Mouse (Mus musculus): ENCODE measurements around the gene Tns1. TPM values are rescaled to one million over a fixed set of nuclear protein-coding genes. Genes with fewer than 3 reads are reported as not detected.
A peak's percentile ranks its signal among the peaks of the same experiment; 100 is the strongest.

Tns1 gene
- polyA plus RNA-seq, 1 experiment from 2014 or later = 28.8 TPM

DNA sequence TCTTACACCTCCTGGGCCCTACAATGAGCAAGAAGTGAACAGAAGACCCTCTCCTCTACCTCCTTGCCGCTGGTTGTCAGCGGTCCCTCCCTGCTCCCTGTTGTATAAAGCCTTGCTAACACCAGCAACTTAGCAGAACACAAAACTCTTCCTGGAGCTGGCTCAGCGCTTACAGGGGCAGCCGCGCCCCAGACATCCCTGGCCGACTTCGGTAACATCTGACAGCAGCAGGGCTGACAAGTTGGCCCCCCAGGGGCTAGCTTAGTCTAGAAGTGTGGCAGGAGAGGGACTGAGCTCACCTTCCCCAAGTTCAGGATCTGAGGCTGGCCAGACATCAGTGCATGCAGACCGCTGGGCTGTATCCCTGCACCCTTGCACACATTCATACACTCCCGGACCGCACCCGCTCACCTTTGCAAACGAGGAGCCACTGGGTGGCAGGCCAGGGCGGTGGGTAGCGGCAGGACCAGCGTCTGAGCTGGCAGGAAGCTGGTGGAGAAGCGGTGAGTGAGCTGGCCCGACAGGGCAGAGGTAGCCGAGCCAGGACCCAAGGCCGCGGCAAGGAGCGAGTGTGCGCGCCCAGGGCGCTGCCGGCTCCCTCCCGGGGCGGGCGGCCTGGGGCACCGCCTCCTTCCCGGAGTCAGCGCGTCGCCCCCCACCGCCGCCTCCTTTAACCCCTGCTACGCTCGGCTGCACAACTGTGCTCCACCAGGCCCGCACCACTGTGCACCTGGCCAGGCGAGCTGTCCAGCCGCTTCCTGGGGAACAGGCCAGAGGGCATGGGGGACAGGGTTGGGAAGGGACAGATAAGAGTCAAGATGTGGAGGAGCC is 87.5 kb downstream of the Tns1 start:
- no peaks in the 10 kb centered on the region for H3K27me3 ChIP-seq (ENCODE audit: control insufficient read depth, insufficient read depth, low read length)
- 1% methylated on average over 39 of the region's 40 CpGs for WGBS
- peaks cover 8% of the 10 kb centered on the region for H3K4me1 ChIP-seq (replicated peaks; ENCODE audit: control insufficient read depth, insufficient read depth)
- H3K9ac ChIP-seq (ENCODE audit: low read length) = peak overlapping the region; percentile 71
- ATAC-seq (ENCODE audit: low FRiP score, low TSS enrichment) = peak; percentile 85
- peak overlapping the region; percentile 65 for H3K4me2 ChIP-seq (replicated peaks; ENCODE audit: low read depth)
- peak overlapping the region; percentile 81 for H3K27ac ChIP-seq (replicated peaks)
- TF ChIP-seq CTCF (IDR thresholded peaks at IDR 0.05; ENCODE audit: low read depth) (peak; percentile 75), EP300 (optimal IDR thresholded peaks at IDR 0.05) (no peak)
- H3K9me3 ChIP-seq (ENCODE audit: control insufficient read depth, low read length) = no peaks in the 10 kb centered on the region
- peak; percentile 86 for DNase-seq (ENCODE audit: low spot score)
- peak overlapping the region; percentile 58 for H3K4me3 ChIP-seq (ENCODE audit: low read depth, low read length)
- no peaks in the 10 kb centered on the region for H3K36me3 ChIP-seq (ENCODE audit: control insufficient read depth, insufficient read depth, low read length)

DNA sequence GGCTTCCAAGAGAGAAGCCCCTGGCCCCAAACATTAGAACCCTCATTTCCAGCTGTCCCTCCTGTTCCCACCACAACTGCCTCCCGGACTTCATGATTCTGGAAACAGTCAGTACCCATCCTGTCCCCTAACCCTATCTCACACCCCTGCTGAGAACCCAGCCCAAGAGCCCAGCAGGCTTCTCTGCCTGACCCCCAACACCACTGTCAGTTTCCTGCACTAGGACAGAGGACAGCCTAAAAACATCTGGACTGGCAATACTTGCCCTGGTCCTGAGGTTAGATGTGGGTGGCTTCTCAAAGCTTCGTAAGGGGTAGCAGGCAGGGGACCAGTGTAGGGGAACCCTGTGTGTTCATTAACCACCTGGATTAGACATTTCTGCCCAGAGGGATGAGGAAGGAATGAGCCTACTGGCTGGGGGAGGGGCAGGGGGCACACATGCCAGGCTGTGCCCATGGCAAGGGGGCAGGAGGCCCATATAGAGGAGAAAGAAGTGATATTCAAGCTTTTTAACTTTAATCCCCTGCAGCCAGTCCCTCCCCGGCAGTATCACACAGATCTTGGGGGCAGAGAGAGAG is 88.2 kb downstream of the Tns1 start:
- peaks cover 15% of the 10 kb centered on the region for H3K4me1 ChIP-seq (replicated peaks; ENCODE audit: control insufficient read depth, insufficient read depth)
- H3K27me3 ChIP-seq (ENCODE audit: control insufficient read depth, insufficient read depth, low read length) = no peaks in the 10 kb centered on the region
- H3K4me2 ChIP-seq (replicated peaks; ENCODE audit: low read depth) = peak overlapping the region; percentile 65
- TF ChIP-seq CTCF (IDR thresholded peaks at IDR 0.05; ENCODE audit: low read depth) = no peak
- no peak for TF ChIP-seq EP300 (optimal IDR thresholded peaks at IDR 0.05)
- DNase-seq (ENCODE audit: low spot score) (no peak), ATAC-seq (ENCODE audit: low FRiP score, low TSS enrichment) (no peak)
- no peaks in the 10 kb centered on the region for H3K36me3 ChIP-seq (ENCODE audit: control insufficient read depth, insufficient read depth, low read length)
- peak overlapping the region; percentile 58 for H3K4me3 ChIP-seq (ENCODE audit: low read depth, low read length)
- H3K9me3 ChIP-seq (ENCODE audit: control insufficient read depth, low read length) = no peaks in the 10 kb centered on the region
- peak overlapping the region; percentile 71 for H3K9ac ChIP-seq (ENCODE audit: low read length)
- WGBS = 45% methylated on average over 3 of the region's 3 CpGs
- H3K27ac ChIP-seq (replicated peaks) = peak overlapping the region; percentile 81

DNA sequence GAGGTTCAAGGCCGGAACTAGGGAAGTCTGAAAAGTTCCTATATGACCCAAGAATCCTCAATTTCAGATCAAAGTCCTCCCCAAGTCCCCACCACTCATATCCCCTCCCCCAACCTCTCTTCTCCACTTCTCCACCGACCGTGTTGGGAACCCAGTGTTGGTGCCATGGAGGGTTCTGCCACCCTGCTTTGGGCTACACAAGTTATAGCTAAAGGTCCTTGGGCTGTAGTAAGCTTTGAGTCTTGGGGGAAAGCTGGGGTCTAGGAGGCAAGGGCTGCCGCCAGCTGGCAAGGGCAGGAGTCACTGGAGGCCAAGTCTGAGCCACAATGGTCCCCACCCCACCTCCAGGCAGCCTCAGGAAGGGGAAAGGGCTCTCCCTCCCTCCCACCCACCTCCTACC is 88.8 kb downstream of the Tns1 start:
- Histone ChIP-seq H3K27me3 (ENCODE audit: control insufficient read depth, insufficient read depth, low read length) (no peaks in the 10 kb centered on the region), H3K9ac (ENCODE audit: low read length) (peak overlapping the region; percentile 71), H3K4me1 (replicated peaks; ENCODE audit: control insufficient read depth, insufficient read depth) (peaks cover 17% of the 10 kb centered on the region), H3K27ac (replicated peaks) (peak overlapping the region; percentile 81; the same call in 1 of the 2 replicates), H3K4me2 (replicated peaks; ENCODE audit: low read depth) (peak overlapping the region; percentile 65), H3K9me3 (ENCODE audit: control insufficient read depth, low read length) (no peaks in the 10 kb centered on the region), H3K36me3 (ENCODE audit: control insufficient read depth, insufficient read depth, low read length) (no peaks in the 10 kb centered on the region), H3K4me3 (ENCODE audit: low read depth, low read length) (peak overlapping the region; percentile 58)
- TF ChIP-seq EP300 (optimal IDR thresholded peaks at IDR 0.05) = no peak
- no peak for TF ChIP-seq CTCF (IDR thresholded peaks at IDR 0.05; ENCODE audit: low read depth)
- 62% methylated on average over 4 of the region's 4 CpGs for WGBS
- ATAC-seq (ENCODE audit: low FRiP score, low TSS enrichment) (no peak), DNase-seq (ENCODE audit: low spot score) (no peak)

DNA sequence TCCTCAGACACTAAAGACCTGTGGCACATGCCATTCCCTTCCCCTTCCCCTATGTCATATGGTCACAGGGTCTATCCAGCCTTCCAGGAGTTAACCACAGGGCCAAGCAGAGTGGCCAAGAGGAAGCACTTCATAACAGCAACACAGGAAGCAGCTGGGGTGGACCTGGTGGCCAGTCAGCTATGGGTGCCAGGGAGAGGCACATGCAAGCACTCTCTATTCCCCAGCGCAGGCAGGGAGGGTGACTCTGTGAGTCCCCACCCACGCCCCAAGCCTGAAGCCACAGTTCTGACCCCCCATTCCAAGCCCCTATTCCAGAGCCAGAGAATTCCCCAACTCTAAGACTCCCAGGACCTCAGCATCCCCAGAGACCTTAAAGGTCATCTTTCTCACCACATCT is 89.5 kb downstream of the Tns1 start:
- H3K4me1 ChIP-seq (replicated peaks; ENCODE audit: control insufficient read depth, insufficient read depth) = peaks cover 17% of the 10 kb centered on the region
- peak overlapping the region; percentile 32; the same call in 1 of the 2 replicates for H3K9ac ChIP-seq (ENCODE audit: low read length)
- peak overlapping the region; percentile 58; the same call in 1 of the 2 replicates for H3K4me3 ChIP-seq (ENCODE audit: low read depth, low read length)
- H3K36me3 ChIP-seq (ENCODE audit: control insufficient read depth, insufficient read depth, low read length) = no peaks in the 10 kb centered on the region
- no peaks in the 10 kb centered on the region for H3K27me3 ChIP-seq (ENCODE audit: control insufficient read depth, insufficient read depth, low read length)
- peak overlapping the region; percentile 65 for H3K4me2 ChIP-seq (replicated peaks; ENCODE audit: low read depth)
- 61% methylated on average over 2 of the region's 2 CpGs for WGBS
- DNase-seq (ENCODE audit: low spot score) (no peak), ATAC-seq (ENCODE audit: low FRiP score, low TSS enrichment) (no peak)
- peak overlapping the region; percentile 41 for H3K27ac ChIP-seq (replicated peaks)
- TF ChIP-seq EP300 (optimal IDR thresholded peaks at IDR 0.05) = no peak
- TF ChIP-seq CTCF (IDR thresholded peaks at IDR 0.05; ENCODE audit: low read depth) = no peak
- H3K9me3 ChIP-seq (ENCODE audit: control insufficient read depth, low read length) = no peaks in the 10 kb centered on the region

DNA sequence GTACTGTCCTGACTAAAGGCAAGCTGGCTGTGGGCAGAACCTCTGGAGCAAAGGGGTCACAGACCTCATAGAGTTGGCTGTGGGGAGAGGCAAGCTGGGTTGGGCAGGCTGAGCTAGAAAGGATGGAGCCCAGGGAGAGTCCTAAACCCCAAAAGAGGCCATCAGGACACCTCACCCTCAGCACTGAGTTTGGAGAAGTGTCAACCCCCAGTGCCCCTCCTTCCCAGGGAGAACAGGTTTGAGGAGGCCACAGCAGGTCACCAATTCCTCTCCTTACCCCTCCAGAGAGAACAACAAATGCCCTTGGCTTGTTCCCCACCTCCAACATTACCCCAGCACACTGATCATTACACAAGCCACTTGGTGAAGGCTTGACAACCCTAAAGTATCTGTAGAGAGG is 90.0 kb downstream of the Tns1 start:
- no peak overlapping the region for H3K9ac ChIP-seq (ENCODE audit: low read length)
- no peaks in the 10 kb centered on the region for H3K27me3 ChIP-seq (ENCODE audit: control insufficient read depth, insufficient read depth, low read length)
- peaks cover 17% of the 10 kb centered on the region for H3K4me1 ChIP-seq (replicated peaks; ENCODE audit: control insufficient read depth, insufficient read depth)
- no peak for TF ChIP-seq EP300 (optimal IDR thresholded peaks at IDR 0.05)
- DNase-seq (ENCODE audit: low spot score) (no peak), ATAC-seq (ENCODE audit: low FRiP score, low TSS enrichment) (no peak)
- no peaks in the 10 kb centered on the region for H3K9me3 ChIP-seq (ENCODE audit: control insufficient read depth, low read length)
- no peaks in the 10 kb centered on the region for H3K36me3 ChIP-seq (ENCODE audit: control insufficient read depth, insufficient read depth, low read length)
- H3K27ac ChIP-seq (replicated peaks) = no peak overlapping the region
- H3K4me3 ChIP-seq (ENCODE audit: low read depth, low read length) = no peak overlapping the region
- H3K4me2 ChIP-seq (replicated peaks; ENCODE audit: low read depth) = no peak overlapping the region; the same call in 1 of the 2 replicates

DNA sequence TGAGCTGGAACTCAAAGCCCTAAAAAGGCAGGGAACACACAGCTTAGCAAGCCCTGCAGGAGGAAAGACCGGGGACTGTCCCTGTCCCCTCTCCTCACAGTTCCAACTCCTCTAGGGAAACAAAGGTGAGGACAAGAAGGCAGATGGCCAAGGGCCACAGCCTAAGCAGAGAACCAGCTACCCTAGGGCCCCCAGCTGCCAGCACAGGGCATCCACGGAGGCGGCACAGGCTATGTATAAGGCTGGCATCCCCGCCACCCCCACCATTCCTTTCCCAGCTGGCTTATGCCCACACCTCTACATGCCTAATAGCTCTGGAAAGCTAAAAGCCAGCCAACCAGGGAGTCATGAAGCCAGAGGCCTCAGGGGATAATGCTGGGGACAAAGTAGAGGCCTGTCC is 90.8 kb downstream of the Tns1 start:
- TF ChIP-seq EP300 (optimal IDR thresholded peaks at IDR 0.05) (no peak), CTCF (IDR thresholded peaks at IDR 0.05; ENCODE audit: low read depth) (no peak)
- DNase-seq (ENCODE audit: low spot score) (no peak), ATAC-seq (ENCODE audit: low FRiP score, low TSS enrichment) (no peak)
- Histone ChIP-seq H3K36me3 (ENCODE audit: control insufficient read depth, insufficient read depth, low read length) (no peaks in the 10 kb centered on the region), H3K9ac (ENCODE audit: low read length) (peak overlapping the region; percentile 27; the same call in 1 of the 2 replicates), H3K4me1 (replicated peaks; ENCODE audit: control insufficient read depth, insufficient read depth) (peaks cover 17% of the 10 kb centered on the region), H3K9me3 (ENCODE audit: control insufficient read depth, low read length) (no peaks in the 10 kb centered on the region), H3K27ac (replicated peaks) (peak overlapping the region; percentile 56), H3K4me2 (replicated peaks; ENCODE audit: low read depth) (no peak overlapping the region), H3K27me3 (ENCODE audit: control insufficient read depth, insufficient read depth, low read length) (no peaks in the 10 kb centered on the region), H3K4me3 (ENCODE audit: low read depth, low read length) (no peak overlapping the region)
- 82% methylated on average over 4 of the region's 4 CpGs for WGBS
